Mouse (Mus musculus): ENCODE measurements around the gene Calu.

- TF ChIP-seq POLR2A (IDR thresholded peaks at IDR 0.05; ENCODE audit: insufficient read length, low read depth) (no peak), E2F4 (IDR thresholded peaks at IDR 0.05; ENCODE audit: insufficient read depth) (no peak)
Measured at GRCm38 (mm10) chr6:29396714-29397540, 49.1 kb downstream of the Calu start.

Measured in myocyte (in vitro differentiated cells).